Mouse (Mus musculus) E14TG2a.4 (cell line): ENCODE results near the gene Vangl2.

Source experiments
- H3K27me3 ChIP-seq: 2 replicates; pipeline ENCODE4 v1.6.1; 2014; ENCODE audit warnings: low read length, control low read depth; ENCODE audit not compliant: insufficient read depth
- H3K36me3 ChIP-seq: 2 replicates; pipeline ENCODE4 v1.6.1; 2014; ENCODE audit warnings: low read length, control low read depth; ENCODE audit not compliant: insufficient read depth
- H3K4me1 ChIP-seq: replicated peaks from 2 replicates; pipeline ENCODE4 v1.6.1; 2014; ENCODE audit warnings: low read depth, low read length, control low read depth
- H3K4me3 ChIP-seq: replicated peaks from 2 replicates; pipeline ENCODE4 v1.5.1; 2014; ENCODE audit warnings: mild to moderate bottlenecking, low read length
- H3K9me3 ChIP-seq: 2 replicates; pipeline ENCODE4 v1.6.1; 2014; ENCODE audit warnings: low read length, control low read depth
- CTCF ChIP-seq: conservative IDR thresholded peaks from 2 replicates; pipeline ENCODE4 v1.5.1; 2014; ENCODE audit warnings: low read length
- NANOG ChIP-seq: IDR thresholded peaks from 2 replicates; pipeline ENCODE4 v1.6.1; 2014; ENCODE audit warnings: borderline replicate concordance, low read length, mixed read lengths
- POU5F1 ChIP-seq: IDR thresholded peaks from 2 replicates; pipeline ENCODE4 v1.6.1; 2014; ENCODE audit warnings: low read length, borderline replicate concordance

Gene Vangl2

DNA sequence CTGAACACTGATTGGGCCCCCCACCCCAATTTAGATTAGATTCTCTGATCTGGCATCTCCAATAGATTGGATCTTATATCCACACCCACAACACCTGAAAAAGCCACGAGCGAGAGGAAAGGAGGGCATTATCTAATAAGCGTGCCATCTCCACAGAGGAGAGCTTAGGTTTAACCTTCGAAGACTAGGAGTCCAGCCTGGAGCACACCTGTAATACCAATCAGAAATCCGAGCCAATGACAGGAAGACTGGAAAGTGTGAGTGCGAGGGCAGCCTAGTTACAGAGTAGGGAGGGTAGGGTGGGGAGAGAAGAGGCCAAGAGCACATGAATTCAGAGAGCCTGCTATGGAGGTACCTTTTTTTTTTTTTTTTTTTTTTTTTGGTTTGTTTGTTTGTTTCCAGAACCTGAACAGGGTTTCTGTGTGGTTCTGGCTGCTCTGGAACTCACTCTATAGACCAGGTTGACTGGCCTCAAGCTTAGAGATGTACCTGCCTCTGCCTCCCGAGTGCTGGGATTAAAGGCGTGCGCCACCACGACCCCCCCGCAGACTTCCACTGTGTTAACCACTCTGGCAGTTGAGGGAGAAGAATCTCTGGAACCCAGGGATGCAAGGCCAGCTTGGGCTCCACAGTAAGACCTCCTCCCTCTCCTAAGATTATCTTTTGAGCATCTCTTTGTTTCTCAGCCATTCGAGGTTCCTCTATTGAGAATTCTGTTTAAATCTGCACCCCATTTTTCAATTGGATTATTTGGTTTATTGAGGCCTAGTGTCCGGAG is 29.2 kb downstream of the Vangl2 start:
- Histone ChIP-seq H3K27me3 (no peaks in the 10 kb centered on the region), H3K4me1 (peaks cover 5% of the 10 kb centered on the region; the same call in 1 of the 2 replicates), H3K4me3 (no peak overlapping the region), H3K9me3 (no peaks in the 10 kb centered on the region), H3K36me3 (peaks cover 12% of the 10 kb centered on the region)
- no peak for TF ChIP-seq NANOG

DNA sequence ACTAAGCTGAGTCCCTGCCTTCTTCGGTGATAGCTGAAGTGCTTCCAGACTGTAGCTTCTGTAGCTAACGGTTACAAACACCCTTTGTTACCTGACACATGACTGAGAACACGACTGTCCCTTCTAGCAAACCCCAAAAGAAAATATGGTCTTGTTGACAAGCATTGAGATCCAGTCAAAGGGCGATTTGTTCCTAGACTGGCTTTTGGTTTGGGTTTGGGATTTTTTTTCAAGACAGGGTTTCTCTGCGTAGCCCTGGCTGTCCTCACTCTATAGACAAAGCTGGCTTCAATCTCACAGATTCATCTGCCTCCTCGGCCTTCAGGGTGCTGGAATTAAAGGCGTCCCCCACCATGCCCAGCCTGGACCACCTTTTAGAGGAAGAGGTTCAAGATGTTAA is 31.5 kb downstream of the Vangl2 start:
- Histone ChIP-seq H3K4me3 (no peak overlapping the region), H3K36me3 (no peaks in the 10 kb centered on the region), H3K9me3 (no peaks in the 10 kb centered on the region), H3K4me1 (0 out of 2 replicates have a peak, but pooled peaks cover 4% of the 10 kb centered on the region), H3K27me3 (no peaks in the 10 kb centered on the region)
- TF ChIP-seq NANOG (no peak), CTCF (no peak), POU5F1 (no peak)

DNA sequence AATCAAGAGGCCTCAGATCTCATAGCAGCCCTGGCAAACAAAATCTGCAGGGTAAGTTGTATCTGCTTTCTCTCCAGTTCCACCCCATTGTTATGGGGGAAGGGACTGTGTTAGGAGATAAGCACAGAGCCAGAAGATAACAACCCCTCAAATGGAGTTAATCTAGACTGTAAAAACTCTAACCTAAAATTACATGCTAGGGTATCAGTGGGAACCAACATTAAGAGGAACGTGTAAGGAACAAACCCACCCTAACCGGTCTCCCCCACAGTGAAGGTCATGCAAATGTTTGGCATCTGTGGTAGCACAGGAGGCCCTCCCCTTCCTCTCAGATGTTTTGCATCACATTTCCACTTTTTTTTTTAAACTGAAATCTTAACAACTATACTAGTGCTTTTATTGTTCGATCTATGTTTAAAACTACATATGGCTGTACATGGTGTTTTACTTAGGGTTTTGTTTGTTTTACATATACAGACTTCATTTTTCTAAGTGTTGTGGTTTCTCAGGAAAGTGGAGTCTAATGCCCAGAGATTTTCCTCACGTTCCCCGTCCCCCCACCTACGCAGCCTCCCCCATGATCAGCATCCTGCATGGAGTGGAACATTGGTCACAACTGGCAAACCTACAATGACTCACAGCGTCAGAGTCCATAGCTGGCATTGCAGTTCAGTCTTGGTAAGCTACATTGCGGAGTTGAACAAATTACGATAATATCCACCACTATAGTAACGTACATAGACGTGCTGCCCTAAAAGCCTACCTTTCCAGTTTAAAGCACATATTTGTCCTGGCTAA is 33.1 kb downstream of the Vangl2 start:
- H3K36me3 ChIP-seq: no peaks in the 10 kb centered on the region
- TF ChIP-seq CTCF (no peak), POU5F1 (no peak), NANOG (no peak)
- H3K9me3 ChIP-seq: no peaks in the 10 kb centered on the region
- H3K27me3 ChIP-seq: no peaks in the 10 kb centered on the region
- H3K4me3 ChIP-seq: no peak overlapping the region
- no peaks in the 10 kb centered on the region for H3K4me1 ChIP-seq

DNA sequence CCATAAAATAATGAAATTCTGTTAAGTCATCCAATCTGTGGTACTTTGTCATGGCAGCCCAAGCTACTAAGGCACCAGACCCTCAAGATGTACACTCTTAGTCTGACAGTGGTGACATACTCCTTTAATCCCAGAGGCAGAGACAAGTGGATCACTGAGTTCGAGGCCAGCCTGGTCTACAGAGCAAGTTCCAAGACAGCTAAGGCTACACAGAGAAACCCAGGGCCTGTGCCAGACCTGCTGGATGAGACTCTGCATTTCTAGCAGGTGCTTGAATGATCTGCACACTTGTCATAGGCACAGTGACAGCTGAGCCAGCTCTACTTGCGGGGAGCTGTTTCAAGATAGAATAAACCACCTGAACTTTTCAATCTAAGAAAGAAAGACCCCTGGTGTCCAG is 33.7 kb downstream of the Vangl2 start:
- TF ChIP-seq NANOG: no peak
- no peak for TF ChIP-seq POU5F1
- TF ChIP-seq CTCF: no peak
- H3K4me3 ChIP-seq: no peak overlapping the region
- H3K4me1 ChIP-seq: no peaks in the 10 kb centered on the region
- H3K36me3 ChIP-seq: no peaks in the 10 kb centered on the region
- no peaks in the 10 kb centered on the region for H3K9me3 ChIP-seq
- no peaks in the 10 kb centered on the region for H3K27me3 ChIP-seq

DNA sequence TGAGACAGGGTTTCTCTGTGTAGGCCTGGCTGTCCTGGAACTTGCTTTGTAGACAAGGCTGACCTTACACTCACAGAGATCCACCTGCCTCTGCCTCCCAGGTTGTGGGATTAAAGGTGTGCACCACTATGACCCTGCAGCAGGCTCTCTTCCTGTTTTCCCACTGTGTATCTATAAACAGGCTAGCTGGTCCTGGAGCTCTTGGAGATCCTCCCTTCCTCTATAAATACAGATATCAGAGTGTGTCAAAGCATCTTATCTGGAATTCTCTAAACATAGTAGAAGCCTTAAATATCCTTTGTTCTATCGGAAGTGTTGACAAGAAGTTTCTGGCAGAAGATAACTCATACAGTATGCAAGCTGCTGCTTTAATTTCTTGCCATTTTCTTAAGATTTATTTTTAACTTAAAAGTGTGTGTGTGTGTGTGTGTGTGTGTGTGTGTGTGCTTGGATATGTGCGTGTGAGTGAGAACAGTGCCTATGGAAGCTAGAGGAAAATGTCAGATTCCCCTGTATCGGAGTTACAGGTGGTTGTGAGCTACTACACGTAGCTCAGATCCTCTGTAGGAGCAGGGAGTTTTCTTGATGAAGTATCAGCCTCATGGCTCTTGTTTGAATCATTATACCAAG is 35.2 kb downstream of the Vangl2 start:
- TF ChIP-seq POU5F1: no peak
- TF ChIP-seq CTCF: no peak
- TF ChIP-seq NANOG: no peak
- H3K36me3 ChIP-seq: no peaks in the 10 kb centered on the region
- no peaks in the 10 kb centered on the region for H3K27me3 ChIP-seq
- no peaks in the 10 kb centered on the region for H3K4me1 ChIP-seq
- H3K9me3 ChIP-seq: peaks cover 4% of the 10 kb centered on the region; the same call in 1 of the 2 replicates
- no peak overlapping the region for H3K4me3 ChIP-seq

DNA sequence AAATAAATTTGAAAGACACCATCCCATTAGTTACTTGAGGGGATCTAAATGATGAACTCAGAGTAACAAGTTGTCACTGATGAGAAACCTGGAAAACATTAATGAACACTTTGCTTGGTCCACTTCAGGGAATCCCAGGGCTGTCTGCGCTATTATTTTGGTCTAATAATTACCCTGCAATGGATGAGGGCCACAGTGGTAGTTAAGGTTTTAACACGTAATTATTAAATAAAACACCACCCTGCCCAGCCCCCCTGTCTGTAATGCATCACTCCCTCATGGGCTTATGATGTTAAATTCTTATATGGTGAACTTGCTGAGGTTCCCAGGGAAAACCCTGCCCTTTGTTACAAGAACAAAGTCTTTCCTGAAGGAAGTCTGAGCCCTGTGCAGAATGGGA is 36.4 kb downstream of the Vangl2 start:
- TF ChIP-seq NANOG (no peak), POU5F1 (no peak), CTCF (no peak)
- Histone ChIP-seq H3K27me3 (no peaks in the 10 kb centered on the region), H3K4me1 (no peaks in the 10 kb centered on the region), H3K4me3 (no peak overlapping the region), H3K9me3 (peaks cover 4% of the 10 kb centered on the region; the same call in 1 of the 2 replicates), H3K36me3 (no peaks in the 10 kb centered on the region)

DNA sequence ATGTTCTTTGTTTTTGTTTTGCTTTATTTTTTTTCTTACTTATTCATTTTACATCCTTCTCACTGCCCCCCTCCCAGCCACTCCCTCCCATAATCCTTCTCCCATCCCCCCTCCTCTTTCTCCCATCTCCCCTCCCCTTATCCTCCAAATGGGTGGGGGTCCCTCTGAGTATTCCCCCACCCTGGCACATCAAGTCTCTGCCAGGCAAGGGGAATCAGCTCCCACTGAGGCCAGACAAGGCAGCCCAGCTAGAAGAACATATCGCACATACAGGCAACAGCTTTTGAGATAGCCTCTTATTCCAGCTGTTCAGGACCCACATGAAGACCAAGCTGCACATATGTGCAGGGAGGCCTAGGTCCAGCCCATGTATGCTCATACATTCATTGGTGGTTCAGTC is 44.1 kb downstream of the Vangl2 start:
- no peaks in the 10 kb centered on the region for H3K4me1 ChIP-seq
- H3K9me3 ChIP-seq: peaks cover 4% of the 10 kb centered on the region; the same call in 1 of the 2 replicates
- TF ChIP-seq POU5F1 (no peak), NANOG (no peak), CTCF (no peak)
- H3K4me3 ChIP-seq: no peak overlapping the region
- H3K36me3 ChIP-seq: no peaks in the 10 kb centered on the region
- no peaks in the 10 kb centered on the region for H3K27me3 ChIP-seq

DNA sequence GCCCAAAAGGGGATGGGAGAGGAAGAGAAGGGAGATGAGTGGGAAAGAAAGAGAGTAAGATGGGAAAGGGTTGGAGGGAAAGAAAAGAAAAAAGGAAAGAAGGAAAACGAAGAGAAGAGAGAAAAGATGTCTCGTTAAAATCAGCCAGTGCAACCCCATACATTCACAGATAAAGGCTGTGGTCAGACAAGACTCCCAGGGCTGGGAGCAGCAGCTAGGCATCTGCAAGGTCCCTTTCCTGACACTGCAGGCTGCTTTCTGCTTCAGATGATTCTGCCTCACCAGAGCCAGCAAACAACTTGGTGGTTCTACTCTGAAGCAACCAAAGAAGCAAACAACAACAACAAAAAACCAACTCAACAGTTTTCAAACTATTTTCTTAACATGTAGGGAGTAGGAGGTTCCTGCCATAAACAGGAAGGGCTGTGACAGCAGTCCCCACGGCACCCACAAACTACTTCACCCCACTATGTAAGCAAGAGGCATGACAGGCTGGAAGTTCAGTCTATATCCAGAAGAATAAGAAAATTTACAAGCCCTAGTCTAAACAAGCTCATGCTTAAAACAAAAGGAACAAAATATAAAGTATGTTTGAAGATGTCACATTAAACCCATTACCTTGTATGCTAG is 44.8 kb downstream of the Vangl2 start:
- Histone ChIP-seq H3K36me3 (no peaks in the 10 kb centered on the region), H3K4me3 (no peak overlapping the region), H3K27me3 (no peaks in the 10 kb centered on the region), H3K9me3 (peaks cover 4% of the 10 kb centered on the region; the same call in 1 of the 2 replicates), H3K4me1 (no peaks in the 10 kb centered on the region)
- TF ChIP-seq NANOG (no peak), CTCF (no peak), POU5F1 (no peak)
